Mouse (Mus musculus) embryonic fibroblast, embryonic 13.5 days (primary cell): ENCODE data around the gene Vmn1r206. TPM values are rescaled to one million over a fixed set of nuclear protein-coding genes. Genes with fewer than 3 reads are reported as not detected.
"Not testable (repeated sequence)": the region's sequence is repeated elsewhere in the genome, so short reads cannot be mapped to it uniquely, and the experiment has no call there.

Experiments
- H3K27ac ChIP-seq: 2 replicates; pipeline ENCODE4 v1.5.1; 2012; ENCODE audit warnings: low read length, control low read depth, inconsistent platforms; ENCODE audit not compliant: insufficient read depth
- H3K4me1 ChIP-seq: 2 replicates; pipeline ENCODE4 v1.6.1; 2011; ENCODE audit warnings: low read length; ENCODE audit not compliant: control insufficient read depth, insufficient read depth
- H3K4me3 ChIP-seq: 2 replicates; pipeline ENCODE4 v1.5.1; 2011; ENCODE audit warnings: mild to moderate bottlenecking, control low read depth, low read length; ENCODE audit not compliant: insufficient read depth
- CTCF ChIP-seq: IDR thresholded peaks from 2 replicates; pipeline ENCODE4 v1.5.1; 2011; ENCODE audit warnings: mild to moderate bottlenecking, control low read depth, low read length, moderate library complexity, borderline replicate concordance; ENCODE audit not compliant: insufficient read depth
- POLR2A ChIP-seq: IDR thresholded peaks from 2 replicates; pipeline ENCODE4 v1.6.1; 2011; ENCODE audit warnings: low read depth, mild to moderate bottlenecking, control low read depth, low read length, moderate library complexity
- polyA plus RNA-seq: library from polyadenylated mRNA; stranded (reverse); fragments of >200 nt; gene quantifications from 2 replicates; pipeline ENCODE4 v1.2.4, GENCODE M21; 2011; ENCODE audit warnings: low read depth; ENCODE audit not compliant: missing spikeins, insufficient read length

The Vmn1r206 gene
- polyA plus RNA-seq = not detected in 2 replicates

GRCm38 (mm10) chr13:22624151-22624550 lies at the start of gene Vmn1r206:
TSS of gene Vmn1r206 (minus strand) at chr13:22624251.
- H3K4me1 ChIP-seq, H3K4me3 ChIP-seq, H3K27ac ChIP-seq: not testable (repeated sequence)

- Histone ChIP-seq H3K27ac (no peak within 1 kb of the TSS), H3K4me1 (no peaks in the 10 kb centered on the region), H3K4me3 (no peak within 1 kb of the TSS)
- TF ChIP-seq CTCF (no peak), POLR2A (no peak)
Observed at GRCm38 (mm10) chr13:22592900-22593299, 31.2 kb downstream of the Vmn1r206 start, which contains the start of gene Vmn1r205. TSS of gene Vmn1r205 (minus strand) at chr13:22593000.

DNA sequence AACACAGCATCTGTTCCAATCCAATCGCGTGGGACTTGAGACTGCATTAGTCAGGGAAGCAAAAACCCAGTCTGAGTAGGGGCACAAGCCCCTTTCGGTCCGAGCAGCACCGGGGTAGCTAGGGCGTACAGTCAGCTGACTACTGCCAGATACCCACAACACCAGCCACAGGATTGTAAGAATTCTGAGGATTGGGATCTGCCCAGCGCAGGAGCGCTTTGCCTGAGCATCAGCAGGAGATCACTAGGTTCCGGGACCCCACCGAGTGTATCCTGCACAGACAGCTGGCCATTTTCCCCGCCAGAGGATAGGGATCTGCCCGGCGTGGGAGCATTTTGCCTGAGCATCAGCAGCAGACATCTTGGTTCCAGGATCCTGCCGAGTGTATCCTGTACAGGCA lies 40.7 kb downstream of the Vmn1r206 start:
- not testable (repeated sequence) for H3K4me1 ChIP-seq

DNA sequence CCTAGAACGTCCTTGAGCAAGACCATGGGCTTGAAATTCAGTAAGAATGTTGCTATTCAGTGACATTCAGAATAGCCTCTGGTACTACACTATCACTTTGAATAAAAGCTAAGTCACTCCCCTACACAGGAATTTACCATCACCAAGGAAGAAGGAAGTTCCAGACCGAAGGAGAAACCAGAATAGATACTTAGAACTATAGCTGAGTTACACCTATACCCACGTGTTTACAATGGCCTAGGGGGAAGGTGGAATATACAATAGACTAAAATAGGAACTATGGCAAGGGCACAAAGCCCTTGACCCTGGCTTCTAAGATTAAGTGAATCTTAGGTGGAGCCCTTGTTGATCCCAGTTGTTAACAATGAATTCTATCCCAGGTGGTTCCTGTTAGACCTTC lies 49.1 kb downstream of the Vmn1r206 start:
- H3K4me1 ChIP-seq, H3K4me3 ChIP-seq, H3K27ac ChIP-seq: not testable (repeated sequence)

More for the DNA sequence above, 40.7 kb downstream of the Vmn1r206 start:
- H3K27ac ChIP-seq, H3K4me3 ChIP-seq: not testable (repeated sequence)

Other genes starting within 250 kb of the Vmn1r206 start
- not detected in 2 replicates for gene Vmn1r199, start 244.4 kb downstream of the Vmn1r206 start, polyA plus RNA-seq
- gene Vmn1r200, start 233.9 kb downstream of the Vmn1r206 start, polyA plus RNA-seq = not detected in 2 replicates
- gene Vmn1r201, start 152.3 kb downstream of the Vmn1r206 start, polyA plus RNA-seq = not detected in 2 replicates
- gene Vmn1r202, start 118.9 kb downstream of the Vmn1r206 start, polyA plus RNA-seq = not detected in 2 replicates
- not detected in 2 replicates for gene Vmn1r203, start 106.1 kb downstream of the Vmn1r206 start, polyA plus RNA-seq
- gene Vmn1r204, start 71.1 kb downstream of the Vmn1r206 start, polyA plus RNA-seq = not detected in 2 replicates
- gene Vmn1r205, start 31.3 kb downstream of the Vmn1r206 start, polyA plus RNA-seq = not detected in 2 replicates
- not detected in 2 replicates for gene Vmn1r207-ps, start 105.4 kb upstream of the Vmn1r206 start, polyA plus RNA-seq
- not detected in 2 replicates for gene Vmn1r208, start 153.1 kb upstream of the Vmn1r206 start, polyA plus RNA-seq
- not detected in 2 replicates for gene Vmn1r209, start 185.4 kb upstream of the Vmn1r206 start, polyA plus RNA-seq
- gene Vmn1r210, start 207.1 kb upstream of the Vmn1r206 start, polyA plus RNA-seq = not detected in 2 replicates
- gene Vmn1r211, start 233.3 kb upstream of the Vmn1r206 start, polyA plus RNA-seq = not detected in 2 replicates